Mouse (Mus musculus) hindbrain, embryonic 11.5 days (tissue): ENCODE data around the gene Arfgef3. TPM values are rescaled to one million over a fixed set of nuclear protein-coding genes. Genes with fewer than 3 reads are reported as not detected.
"Not testable (repeated sequence)": the region's sequence is repeated elsewhere in the genome, so short reads cannot be mapped to it uniquely, and the experiment has no call there.

ENCODE experiments used
- ATAC-seq: fragments of 200-750 bp; cut with Nextera tagmentation; 2 replicates; pipeline ENCODE4 v1.8.0; 2017; ENCODE audit warnings: mild to moderate bottlenecking, moderate TSS enrichment, moderate library complexity; ENCODE audit not compliant: low FRiP score
- DNase-seq: peaks from one replicate; pipeline ENCODE4 v3.0.0-alpha.2; 2015; ENCODE audit warnings: low spot score
- H3K27ac ChIP-seq: fragments of 300-500 bp; sonication (generic); 2 replicates; pipeline ENCODE4 v1.5.1; 2014; ENCODE audit warnings: mild to moderate bottlenecking, low read depth, low read length
- H3K27me3 ChIP-seq: fragments of 300-500 bp; sonication (generic); 2 replicates; pipeline ENCODE4 v1.6.1; 2014; ENCODE audit warnings: mild to moderate bottlenecking, low read length, moderate library complexity, mixed read lengths; ENCODE audit not compliant: control insufficient read depth, insufficient read depth
- H3K36me3 ChIP-seq: fragments of 300-500 bp; sonication (generic); 2 replicates; pipeline ENCODE4 v1.6.1; 2014; ENCODE audit warnings: mild to moderate bottlenecking, low read length, moderate library complexity, mixed read lengths; ENCODE audit not compliant: control insufficient read depth, insufficient read depth
- H3K4me1 ChIP-seq: fragments of 300-500 bp; sonication (generic); replicated peaks from 2 replicates; pipeline ENCODE4 v1.6.1; 2014; ENCODE audit warnings: low read length, mixed read lengths; ENCODE audit not compliant: control insufficient read depth, insufficient read depth
- H3K4me2 ChIP-seq: fragments of 300-500 bp; sonication (generic); replicated peaks from 2 replicates; pipeline ENCODE4 v1.6.1; 2014; ENCODE audit warnings: mild to moderate bottlenecking, low read depth, low read length
- H3K4me3 ChIP-seq: fragments of 300-500 bp; sonication (generic); 2 replicates; pipeline ENCODE4 v1.5.1; 2014; ENCODE audit warnings: low read depth, low read length
- H3K9ac ChIP-seq: fragments of 300-500 bp; sonication (generic); 2 replicates; pipeline ENCODE4 v1.6.1; 2014; ENCODE audit warnings: low read depth, low read length
- H3K9me3 ChIP-seq: fragments of 300-500 bp; sonication (generic); 2 replicates; pipeline ENCODE4 v1.6.1; 2016; ENCODE audit warnings: low read length; ENCODE audit not compliant: control insufficient read depth
- WGBS: fragments of 180-500 bp; shearing (Covaris S2); extraction: QIAGEN DNeasy Blood & Tissue Kit; methylation state at CpG from one replicate; pipeline ENCODE4 v1.1.7; 2014; 5-methylcytosine and 5-hydroxymethylcytosine counted together
- polyA plus RNA-seq: library from polyadenylated mRNA; unstranded; fragments of >200 nt; fragmentation: Nextera tagmentation; extraction: Ambion mirVana; gene quantifications from 2 replicates; pipeline ENCODE4 v1.2.1, GENCODE M21; 2014

The Arfgef3 gene
- polyA plus RNA-seq, 1 experiment from 2014 or later: 1.9 TPM

GRCm38 (mm10) chr10:18589455-18589854 lies 154.3 kb downstream of the Arfgef3 start:
- ATAC-seq (no peak), DNase-seq (no peak)
- Histone ChIP-seq H3K9me3 (no peaks in the 10 kb centered on the region), H3K27ac (no peak overlapping the region), H3K4me3 (no peak overlapping the region), H3K36me3 (no peaks in the 10 kb centered on the region), H3K27me3 (no peaks in the 10 kb centered on the region), H3K4me2 (no peak overlapping the region), H3K9ac (no peak overlapping the region), H3K4me1 (no peaks in the 10 kb centered on the region)
- WGBS: 89% methylated on average over 5 of the region's 5 CpGs

GRCm38 (mm10) chr10:18584188-18584587 lies 159.6 kb downstream of the Arfgef3 start:
- Histone ChIP-seq H3K4me1 (no peaks in the 10 kb centered on the region), H3K9ac (no peak overlapping the region), H3K9me3 (no peaks in the 10 kb centered on the region), H3K27me3 (no peaks in the 10 kb centered on the region), H3K4me3 (no peak overlapping the region), H3K36me3 (no peaks in the 10 kb centered on the region), H3K27ac (no peak overlapping the region), H3K4me2 (no peak overlapping the region)
- 10% methylated on average over 7 of the region's 7 CpGs for WGBS
- DNase-seq (peak; percentile 14), ATAC-seq (no peak)

GRCm38 (mm10) chr10:18572581-18572980 lies 171.2 kb downstream of the Arfgef3 start:
- Histone ChIP-seq H3K36me3 (no peaks in the 10 kb centered on the region), H3K27me3 (no peaks in the 10 kb centered on the region), H3K9me3 (no peaks in the 10 kb centered on the region), H3K27ac (no peak overlapping the region), H3K4me2 (no peak overlapping the region), H3K9ac (no peak overlapping the region), H3K4me1 (no peaks in the 10 kb centered on the region), H3K4me3 (no peak overlapping the region)
- DNase-seq: no peak
- WGBS: 58% methylated on average over 2 of the region's 2 CpGs
- ATAC-seq: no peak

GRCm38 (mm10) chr10:18562940-18563339 lies 180.8 kb downstream of the Arfgef3 start:
- no peaks in the 10 kb centered on the region for H3K36me3 ChIP-seq
- H3K4me1 ChIP-seq: no peaks in the 10 kb centered on the region
- ATAC-seq (no peak), DNase-seq (peak; percentile 69)
- no peaks in the 10 kb centered on the region for H3K27me3 ChIP-seq
- no peak overlapping the region for H3K9ac ChIP-seq
- 12% methylated on average over 4 of the region's 4 CpGs for WGBS
- H3K4me3 ChIP-seq: no peak overlapping the region
- H3K4me2 ChIP-seq: no peak overlapping the region
- H3K9me3 ChIP-seq: no peaks in the 10 kb centered on the region
- H3K27ac ChIP-seq: no peak overlapping the region

GRCm38 (mm10) chr10:18561445-18561844 lies 182.3 kb downstream of the Arfgef3 start:
- H3K4me2 ChIP-seq: no peak overlapping the region
- ATAC-seq: no peak

DNA sequence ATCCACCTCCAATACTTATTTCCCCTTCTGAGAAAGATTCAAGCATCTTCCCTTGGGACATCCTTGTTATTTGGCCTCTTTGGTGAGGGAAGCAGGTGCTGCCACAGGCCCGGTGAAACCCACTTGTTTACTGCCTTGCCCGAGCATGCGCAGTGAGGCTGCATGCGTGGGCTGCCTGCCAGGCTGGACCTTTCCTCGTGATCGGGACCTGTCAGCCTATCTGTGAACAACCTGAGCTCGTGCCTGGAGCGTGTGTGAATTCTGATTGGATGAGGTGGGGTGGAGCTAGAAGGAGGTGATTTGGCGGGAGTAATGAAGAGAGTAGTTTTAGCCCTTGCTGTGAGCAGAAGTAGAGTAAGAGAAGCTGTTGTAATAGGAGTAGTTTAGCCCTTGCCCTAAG lies 184.7 kb downstream of the Arfgef3 start:
- 85% methylated on average over 9 of the region's 9 CpGs for WGBS
- not testable (repeated sequence) for H3K9ac ChIP-seq

More at GRCm38 (mm10) chr10:18561445-18561844, 182.3 kb downstream of the Arfgef3 start:
- 54% methylated on average over 5 of the region's 5 CpGs for WGBS
- Histone ChIP-seq H3K27ac (no peak overlapping the region), H3K4me3 (no peak overlapping the region), H3K27me3 (no peaks in the 10 kb centered on the region), H3K4me1 (no peaks in the 10 kb centered on the region), H3K9me3 (no peaks in the 10 kb centered on the region), H3K9ac (no peak overlapping the region), H3K36me3 (no peaks in the 10 kb centered on the region)
- DNase-seq: no peak

GRCm38 (mm10) chr10:18549321-18550216 lies 194.2 kb downstream of the Arfgef3 start:
- Histone ChIP-seq H3K9me3 (no peaks in the 10 kb centered on the region), H3K36me3 (no peaks in the 10 kb centered on the region), H3K9ac (peak overlapping the region; percentile 40; the same call in 1 of the 2 replicates), H3K4me2 (peak overlapping the region; percentile 75), H3K27ac (no peak overlapping the region), H3K27me3 (no peaks in the 10 kb centered on the region), H3K4me1 (no peaks in the 10 kb centered on the region), H3K4me3 (peak overlapping the region; percentile 32)
- peak; percentile 53 for ATAC-seq
- DNase-seq: peak; percentile 68
- 3% methylated on average over 35 of the region's 35 CpGs for WGBS

More for the DNA sequence above, 184.7 kb downstream of the Arfgef3 start:
- DNase-seq, H3K9me3 ChIP-seq, ATAC-seq, H3K36me3 ChIP-seq, H3K27ac ChIP-seq, H3K4me3 ChIP-seq, H3K4me2 ChIP-seq, H3K4me1 ChIP-seq, H3K27me3 ChIP-seq: not testable (repeated sequence)

- H3K9ac ChIP-seq: no peak overlapping the region
- 85% methylated on average over 4 of the region's 4 CpGs for WGBS
- no peaks in the 10 kb centered on the region for H3K4me1 ChIP-seq
- H3K27ac ChIP-seq: no peak overlapping the region
- H3K4me3 ChIP-seq: no peak overlapping the region
- no peak for DNase-seq
- H3K9me3 ChIP-seq: no peaks in the 10 kb centered on the region
- no peaks in the 10 kb centered on the region for H3K36me3 ChIP-seq
- no peak overlapping the region for H3K4me2 ChIP-seq
- ATAC-seq: no peak
- no peaks in the 10 kb centered on the region for H3K27me3 ChIP-seq
Observed at GRCm38 (mm10) chr10:18547381-18547780, 196.4 kb downstream of the Arfgef3 start.

DNA sequence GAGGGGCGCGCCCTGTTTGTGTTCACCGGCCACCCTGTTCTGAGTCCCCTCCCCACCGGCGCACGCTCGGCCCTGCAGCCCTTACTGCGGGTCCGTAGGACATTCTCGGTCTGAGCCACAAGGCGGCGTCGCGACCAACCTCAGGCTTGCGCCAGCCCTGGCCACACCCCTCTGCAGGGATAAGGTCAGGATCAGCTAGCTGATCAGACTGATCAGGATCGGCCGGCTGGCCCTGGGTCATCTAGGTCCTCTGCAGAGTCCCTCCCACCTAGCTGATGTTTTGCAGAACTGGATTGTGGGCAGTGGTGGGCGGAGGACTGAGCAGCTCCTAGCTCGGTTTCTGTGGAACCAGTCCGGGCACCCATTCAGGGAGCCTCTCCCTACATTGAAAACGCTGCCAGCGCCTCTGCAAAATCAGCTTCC lies 197.9 kb downstream of the Arfgef3 start, which contains the start of gene Hebp2:
Gene Hebp2 (minus strand): TSS at position 264 of the 423 bp plus-strand sequence.
- no peaks in the 10 kb centered on the region for H3K36me3 ChIP-seq
- under 1% methylated on average over 22 of the region's 22 CpGs for WGBS
- no peaks in the 10 kb centered on the region for H3K4me1 ChIP-seq
- DNase-seq (peak; percentile 91), ATAC-seq (peak; percentile 94)
- H3K9ac ChIP-seq: peak within 1 kb of the TSS; percentile 66
- H3K27me3 ChIP-seq: no peaks in the 10 kb centered on the region
- peak within 1 kb of the TSS; percentile 83 for H3K4me2 ChIP-seq
- 0 out of 2 replicates have a peak within 1 kb of the TSS, but pooled peaks have one; percentile 17 for H3K27ac ChIP-seq
- peak within 1 kb of the TSS; percentile 54 for H3K4me3 ChIP-seq
- H3K9me3 ChIP-seq: no peaks in the 10 kb centered on the region
